36 mouse cellular contexts compared by ENCODE assay signal in the genomic region with DNA sequence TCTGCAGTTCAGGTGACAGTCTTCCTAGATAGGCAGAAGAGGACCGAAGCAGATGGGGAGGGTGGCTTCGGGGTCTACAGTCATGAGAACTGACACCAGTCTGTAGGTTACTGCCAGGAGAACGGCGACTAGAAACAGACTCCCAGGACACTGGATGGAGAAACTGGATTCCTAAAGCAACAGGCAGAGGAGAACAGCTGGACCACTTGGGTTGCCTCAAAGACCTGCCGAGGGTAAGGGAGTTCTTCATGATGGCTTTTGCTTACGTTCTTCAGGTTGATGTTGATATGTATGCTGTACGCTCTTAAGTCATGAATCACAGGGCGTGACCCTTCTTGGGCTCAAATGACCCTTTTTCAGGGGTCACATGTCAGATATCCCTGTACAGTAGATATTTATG. TPM values are rescaled to one million over a fixed set of nuclear protein-coding genes. Genes with fewer than 3 reads are reported as not detected.
DNase-seq lines count a peak whose midpoint lies in the region; ATAC-seq and TF ChIP-seq lines count a peak whose summit lies in the region.
"Had no signal": no experiment of that assay in that cellular context is flagged by ENCODE, and none has a peak within 500 bp of the region (broad histone marks: within the 10 kb centered on the region; RNA-seq: fewer than 3 reads in every experiment).

No protein-coding gene starts in this region.

- WGBS in hindbrain, embryonic 16.5 days: 86% methylated on average over 8 of the region's 8 CpGs
- WGBS in hindbrain, embryonic 12.5 days: 91% methylated on average over 8 of the region's 8 CpGs
- 86% methylated on average over 8 of the region's 8 CpGs for WGBS in midbrain, postnatal 0 days
- 93% methylated on average over 8 of the region's 8 CpGs for WGBS in midbrain, embryonic 10.5 days
- 82% methylated on average over 8 of the region's 8 CpGs for WGBS in neural tube, embryonic 14.5 days

- H3K4me2 ChIP-seq in hindbrain, embryonic 16.5 days (ENCODE audit: low read length): peak overlapping the region; percentile 22; the same call in 1 of the 2 replicates
- no peak overlapping the region for H3K4me2 ChIP-seq in hindbrain, embryonic 12.5 days (replicated peaks)
- peak overlapping the region; percentile 20; the same call in 1 of the 2 replicates for H3K4me2 ChIP-seq in midbrain, postnatal 0 days (ENCODE audit: low read depth, low read length, poor library complexity, severe bottlenecking)
- peak overlapping the region; percentile 11; the same call in 1 of the 2 replicates for H3K4me2 ChIP-seq in neural tube, embryonic 14.5 days (ENCODE audit: low read depth, low read length)
- H3K4me2 ChIP-seq: embryonic facial prominence, embryonic 12.5 days; heart, embryonic 11.5 days; hindbrain, embryonic 14.5 days; intestine, embryonic 15.5 days; limb, embryonic 13.5 days; liver, embryonic 11.5 days; lung, embryonic 15.5 days; midbrain, embryonic 13.5 days had no signal

- ATAC-seq in hindbrain, embryonic 16.5 days: no peak
- no peak for ATAC-seq in hindbrain, embryonic 12.5 days (ENCODE audit: low FRiP score)
- no peak for ATAC-seq in midbrain, postnatal 0 days (ENCODE audit: low FRiP score)
- 0 out of 2 replicates have a peak, but pooled peaks have one; percentile 7 for ATAC-seq in neural tube, embryonic 14.5 days (ENCODE audit: low read depth)
- ATAC-seq: forebrain, embryonic 14.5 days; intestine, embryonic 15.5 days; midbrain, embryonic 13.5 days; Patski had no signal

- no peak overlapping the region for H3K27ac ChIP-seq in hindbrain, embryonic 16.5 days (ENCODE audit: low read depth, low read length)
- H3K27ac ChIP-seq in hindbrain, embryonic 12.5 days: no peak overlapping the region
- H3K27ac ChIP-seq in midbrain, postnatal 0 days (ENCODE audit: low read depth, low read length): no peak overlapping the region
- H3K27ac ChIP-seq in midbrain, embryonic 10.5 days (replicated peaks): no peak overlapping the region
- no peak overlapping the region for H3K27ac ChIP-seq in neural tube, embryonic 14.5 days (ENCODE audit: low read depth, low read length)
- H3K27ac ChIP-seq: embryonic facial prominence, embryonic 12.5 days; hindbrain, embryonic 14.5 days; intestine, embryonic 15.5 days; kidney, postnatal 0 days; limb, embryonic 13.5 days; lung, embryonic 15.5 days; midbrain, embryonic 13.5 days had no signal

- intact Hi-C loops in heart, postnatal 25 days (cut with DNase I): no loop called here

- no peaks in the 10 kb centered on the region for H3K36me3 ChIP-seq in hindbrain, embryonic 16.5 days (ENCODE audit: control insufficient read depth, insufficient read depth, low read length)
- H3K36me3 ChIP-seq in hindbrain, embryonic 12.5 days: no peaks in the 10 kb centered on the region
- H3K36me3 ChIP-seq in midbrain, postnatal 0 days (ENCODE audit: insufficient read depth, low read length): no peaks in the 10 kb centered on the region
- H3K36me3 ChIP-seq in midbrain, embryonic 10.5 days: no peaks in the 10 kb centered on the region
- no peaks in the 10 kb centered on the region for H3K36me3 ChIP-seq in neural tube, embryonic 14.5 days (ENCODE audit: control insufficient read depth, insufficient read depth, low read length)
- H3K36me3 ChIP-seq: embryonic facial prominence, embryonic 12.5 days; intestine, embryonic 15.5 days; limb, embryonic 13.5 days; lung, embryonic 15.5 days; midbrain, embryonic 13.5 days had no signal

- peaks cover 6% of the 10 kb centered on the region; the same call in 1 of the 2 replicates for H3K4me1 ChIP-seq in hindbrain, embryonic 16.5 days (ENCODE audit: control insufficient read depth, insufficient read depth, low read depth, low read length)
- 0 out of 2 replicates have a peak, but pooled peaks cover 5% of the 10 kb centered on the region for H3K4me1 ChIP-seq in hindbrain, embryonic 12.5 days
- peaks cover 14% of the 10 kb centered on the region for H3K4me1 ChIP-seq in midbrain, postnatal 0 days (ENCODE audit: insufficient read depth, low read length)
- H3K4me1 ChIP-seq in midbrain, embryonic 10.5 days: peaks cover 3% of the 10 kb centered on the region
- H3K4me1 ChIP-seq in neural tube, embryonic 14.5 days (ENCODE audit: control insufficient read depth, insufficient read depth, low read length): no peaks in the 10 kb centered on the region
- H3K4me1 ChIP-seq: embryonic facial prominence, embryonic 12.5 days; limb, embryonic 13.5 days; lung, embryonic 15.5 days had no signal

- no peak for TF ChIP-seq CTCF in midbrain, postnatal 0 days (IDR thresholded peaks at IDR 0.05)

- no peak overlapping the region for H3K9ac ChIP-seq in hindbrain, embryonic 16.5 days (ENCODE audit: low read depth, low read length)
- no peak overlapping the region for H3K9ac ChIP-seq in hindbrain, embryonic 12.5 days
- no peak overlapping the region for H3K9ac ChIP-seq in midbrain, postnatal 0 days (replicated peaks; ENCODE audit: low read length, poor library complexity, severe bottlenecking)
- no peak overlapping the region for H3K9ac ChIP-seq in neural tube, embryonic 14.5 days (replicated peaks; ENCODE audit: low read depth, low read length)
- H3K9ac ChIP-seq: embryonic facial prominence, embryonic 12.5 days; hindbrain, embryonic 14.5 days; intestine, embryonic 15.5 days; limb, embryonic 13.5 days; lung, embryonic 15.5 days; midbrain, embryonic 13.5 days had no signal

- peak; percentile 74 for DNase-seq in heart, adult 11 months
- DNase-seq in heart, postnatal 25 days (ENCODE audit: low spot score): no peak
- no peak for DNase-seq in midbrain, postnatal 0 days (ENCODE audit: low spot score)
- no peak for DNase-seq in midbrain, embryonic 10.5 days (ENCODE audit: low spot score)
- DNase-seq in lung, postnatal 36 days: no peak
- DNase-seq: adrenal gland, postnatal 14 days; cerebellum, adult 11 months; cerebellum, adult 9-10 months; cerebellum, postnatal 36 days; embryo, embryonic 11 days; gastrocnemius, postnatal 10 days; kidney, adult 8-10 months; right cerebral cortex, postnatal 14 days; spleen, adult 18-20 months; thymus, postnatal 4 days had no signal

- H3K27me3 ChIP-seq in hindbrain, embryonic 16.5 days (replicated peaks; ENCODE audit: control insufficient read depth, insufficient read depth, low read length): no peaks in the 10 kb centered on the region
- peaks cover 36% of the 10 kb centered on the region for H3K27me3 ChIP-seq in hindbrain, embryonic 12.5 days
- H3K27me3 ChIP-seq in midbrain, postnatal 0 days (ENCODE audit: insufficient read depth, low read length): no peaks in the 10 kb centered on the region
- H3K27me3 ChIP-seq in midbrain, embryonic 10.5 days (ENCODE audit: low read depth, poor library complexity, severe bottlenecking): peaks cover 38% of the 10 kb centered on the region
- H3K27me3 ChIP-seq in neural tube, embryonic 14.5 days (ENCODE audit: control insufficient read depth, insufficient read depth, low read length): peaks cover 4% of the 10 kb centered on the region; the same call in 1 of the 2 replicates

- no peak overlapping the region for H3K4me3 ChIP-seq in hindbrain, embryonic 16.5 days (ENCODE audit: low read length)
- no peak overlapping the region for H3K4me3 ChIP-seq in hindbrain, embryonic 12.5 days
- H3K4me3 ChIP-seq in midbrain, postnatal 0 days (ENCODE audit: low read depth, low read length): no peak overlapping the region
- no peak overlapping the region for H3K4me3 ChIP-seq in midbrain, embryonic 10.5 days
- no peak overlapping the region for H3K4me3 ChIP-seq in neural tube, embryonic 14.5 days (ENCODE audit: low read depth, low read length)
- H3K4me3 ChIP-seq: embryonic facial prominence, embryonic 12.5 days; intestine, embryonic 15.5 days; limb, embryonic 13.5 days; lung, embryonic 15.5 days; midbrain, embryonic 13.5 days had no signal

- no peaks in the 10 kb centered on the region for H3K9me3 ChIP-seq in hindbrain, embryonic 16.5 days (ENCODE audit: control insufficient read depth, low read length)
- H3K9me3 ChIP-seq in hindbrain, embryonic 12.5 days (replicated peaks): no peaks in the 10 kb centered on the region
- no peaks in the 10 kb centered on the region for H3K9me3 ChIP-seq in midbrain, postnatal 0 days (ENCODE audit: low read length)
- no peaks in the 10 kb centered on the region for H3K9me3 ChIP-seq in midbrain, embryonic 10.5 days (replicated peaks)
- H3K9me3 ChIP-seq in neural tube, embryonic 14.5 days (ENCODE audit: control insufficient read depth, low read length): no peaks in the 10 kb centered on the region
- H3K9me3 ChIP-seq: embryonic facial prominence, embryonic 12.5 days; intestine, embryonic 15.5 days; limb, embryonic 13.5 days; lung, embryonic 15.5 days; midbrain, embryonic 13.5 days had no signal

RNA-seq across cellular contexts. Expression of gene Phf24, which starts 6.0 kb away (rescaled TPM):
- 1 to 10 TPM; 9.0 to 9.4 TPM for total RNA-seq in heart, postnatal 25 days (2021)
- 44.5 and 45.7 TPM in 2 replicates for polyA plus RNA-seq in hindbrain, embryonic 16.5 days (2015; fragmentation: Nextera tagmentation; extraction: Ambion mirVana)
- 7.9 TPM in 2 replicates for polyA plus RNA-seq in hindbrain, embryonic 12.5 days (2016; fragmentation: Nextera tagmentation; extraction: Ambion mirVana)
- total RNA-seq in midbrain, postnatal 0 days (2014; rRNA removed): 130 and 148 TPM in 2 replicates
- polyA plus RNA-seq in midbrain, postnatal 0 days (2015; fragmentation: Nextera tagmentation; extraction: Ambion mirVana): 44.4 and 45.0 TPM in 2 replicates
- polyA plus RNA-seq in midbrain, embryonic 10.5 days (2016; fragmentation: Nextera tagmentation; extraction: Ambion mirVana): 1.6 and 2.1 TPM in 2 replicates
- polyA plus RNA-seq in neural tube, embryonic 14.5 days (2014; fragmentation: Nextera tagmentation; extraction: Ambion mirVana): 41.1 and 48.7 TPM in 2 replicates
- total RNA-seq: megakaryocyte, adult 5-6 weeks had no signal
- polyA plus RNA-seq: Patski had no signal

RNA-seq across cellular contexts. Expression of gene Dnajb5, which starts 27.2 kb away (rescaled TPM):
- 10 to 100 TPM; 83.5 to 93.2 TPM for total RNA-seq in heart, postnatal 25 days (2021)
- 44.9 and 45.7 TPM in 2 replicates for polyA plus RNA-seq in hindbrain, embryonic 16.5 days (2015; fragmentation: Nextera tagmentation; extraction: Ambion mirVana)
- polyA plus RNA-seq in hindbrain, embryonic 12.5 days (2016; fragmentation: Nextera tagmentation; extraction: Ambion mirVana): 32.4 and 37.4 TPM in 2 replicates
- total RNA-seq in midbrain, postnatal 0 days (2014; rRNA removed): 75.6 and 109 TPM in 2 replicates
- 37.9 and 41.4 TPM in 2 replicates for polyA plus RNA-seq in midbrain, postnatal 0 days (2015; fragmentation: Nextera tagmentation; extraction: Ambion mirVana)
- 14.9 and 22.6 TPM in 2 replicates for polyA plus RNA-seq in midbrain, embryonic 10.5 days (2016; fragmentation: Nextera tagmentation; extraction: Ambion mirVana)
- 44.1 and 44.7 TPM in 2 replicates for polyA plus RNA-seq in neural tube, embryonic 14.5 days (2014; fragmentation: Nextera tagmentation; extraction: Ambion mirVana)

RNA-seq across cellular contexts. Expression of gene 1700022I11Rik, which starts 46.9 kb away (rescaled TPM):
- total RNA-seq in heart, postnatal 25 days (2021): not detected
- polyA plus RNA-seq in hindbrain, embryonic 16.5 days (2015; fragmentation: Nextera tagmentation; extraction: Ambion mirVana): 0.44 and 1.3 TPM in 2 replicates
- 0.61 and 1.2 TPM in 2 replicates for polyA plus RNA-seq in hindbrain, embryonic 12.5 days (2016; fragmentation: Nextera tagmentation; extraction: Ambion mirVana)
- not detected in 2 replicates for total RNA-seq in midbrain, postnatal 0 days (2014; rRNA removed)
- 0.19 and 0.48 TPM in 2 replicates for polyA plus RNA-seq in midbrain, postnatal 0 days (2015; fragmentation: Nextera tagmentation; extraction: Ambion mirVana)
- 0.47 and 0.59 TPM in 2 replicates for polyA plus RNA-seq in midbrain, embryonic 10.5 days (2016; fragmentation: Nextera tagmentation; extraction: Ambion mirVana)
- polyA plus RNA-seq in neural tube, embryonic 14.5 days (2014; fragmentation: Nextera tagmentation; extraction: Ambion mirVana): 0.50 and 1.1 TPM in 2 replicates
- total RNA-seq: adrenal gland, postnatal 14 days; gastrocnemius, postnatal 10 days; layer of hippocampus, postnatal 10 days; left cerebral cortex, adult 18-20 months; left cerebral cortex, postnatal 36 days; megakaryocyte, adult 5-6 weeks had no signal
- polyA plus RNA-seq: gonadal fat pad, adult 2 months; Patski had no signal

RNA-seq across cellular contexts. Expression of gene Fam205c, which starts 48.4 kb away (rescaled TPM):
- 1 to 10 TPM; 7.1 to 7.5 TPM for total RNA-seq in heart, postnatal 25 days (2021)
- 1.9 and 2.0 TPM in 2 replicates for polyA plus RNA-seq in hindbrain, embryonic 16.5 days (2015; fragmentation: Nextera tagmentation; extraction: Ambion mirVana)
- polyA plus RNA-seq in hindbrain, embryonic 12.5 days (2016; fragmentation: Nextera tagmentation; extraction: Ambion mirVana): 1.9 and 2.4 TPM in 2 replicates
- total RNA-seq in midbrain, postnatal 0 days (2014; rRNA removed): not detected in 2 replicates
- polyA plus RNA-seq in midbrain, postnatal 0 days (2015; fragmentation: Nextera tagmentation; extraction: Ambion mirVana): 2.1 and 4.4 TPM in 2 replicates
- 0.60 and 0.98 TPM in 2 replicates for polyA plus RNA-seq in midbrain, embryonic 10.5 days (2016; fragmentation: Nextera tagmentation; extraction: Ambion mirVana)
- polyA plus RNA-seq in neural tube, embryonic 14.5 days (2014; fragmentation: Nextera tagmentation; extraction: Ambion mirVana): 2.1 and 4.8 TPM in 2 replicates
- total RNA-seq: adrenal gland, postnatal 14 days; megakaryocyte, adult 5-6 weeks; MEL had no signal
- polyA plus RNA-seq: large intestine, adult 2 months; limb, embryonic 13.5 days; Patski had no signal
